Mouse (Mus musculus) c-Kit-negative CD71-positive TER-119-positive erythroid progenitor cells, embryonic 14.5 days (primary cell): ENCODE data around the gene Dcaf5.
"Not testable (repeated sequence)": the region's sequence is repeated elsewhere in the genome, so short reads cannot be mapped to it uniquely, and the experiment has no call there.

Source experiments
- DNase-seq: peaks from one replicate; pipeline ENCODE4 v3.0.0-alpha.2; 2013; ENCODE audit warnings: low read depth, low spot score

Dcaf5 gene

DNA sequence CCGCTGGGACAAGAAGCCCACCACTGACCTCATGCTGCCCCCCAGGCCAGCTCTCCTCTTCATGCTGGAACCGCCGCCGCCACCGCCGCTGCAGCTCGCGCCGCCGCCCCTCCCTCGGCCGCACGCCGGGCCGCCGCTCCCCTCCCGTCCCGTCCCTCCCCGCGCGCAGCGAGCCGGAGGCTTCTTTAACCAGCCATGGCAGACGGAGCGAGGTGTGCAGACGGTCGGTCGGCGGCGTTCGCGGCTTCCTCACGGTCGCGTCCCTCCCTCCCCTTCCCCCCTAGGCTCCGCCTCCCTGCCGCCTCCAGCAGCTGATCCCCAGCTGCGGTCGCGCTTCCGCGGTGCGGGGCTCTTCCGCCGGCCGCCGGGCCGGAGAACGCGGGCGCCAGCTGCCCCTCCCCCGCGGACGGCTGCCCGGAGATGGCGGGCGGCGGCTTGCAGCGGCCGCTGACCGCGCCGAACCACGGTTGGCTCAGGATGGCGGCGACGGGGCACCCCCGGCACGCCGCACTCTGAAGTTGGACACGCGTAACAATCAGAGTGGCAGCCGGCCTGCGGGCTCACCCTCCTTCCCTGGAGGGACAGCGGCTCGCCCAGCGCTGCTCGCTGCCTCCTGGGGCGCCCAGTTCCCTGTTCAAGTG, at the start of gene Dcaf5:
Dcaf5 (minus strand) TSS at position 266 of the 641 bp plus-strand sequence.
- DNase-seq = peak; percentile 56

DNA sequence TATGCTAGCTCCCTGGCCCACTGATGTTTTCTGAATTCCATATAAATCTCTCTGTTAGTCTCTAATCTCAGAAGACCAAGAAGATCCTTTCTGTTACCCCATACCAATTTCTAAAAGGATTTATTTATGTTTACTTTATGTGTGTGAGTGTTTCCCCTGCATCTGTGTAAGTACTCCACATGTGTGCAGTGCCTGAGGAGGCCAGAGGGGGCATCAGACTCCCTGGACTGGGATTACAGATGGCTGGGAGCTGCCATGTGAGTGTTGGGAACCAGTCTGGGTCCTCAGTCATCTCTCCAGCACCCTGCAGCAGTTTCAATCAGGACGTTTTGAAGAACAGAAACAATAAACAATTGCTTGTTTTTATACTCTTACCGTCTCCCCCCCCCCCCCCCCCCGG, 47.0 kb upstream of the Dcaf5 start:
- no peak for DNase-seq

DNA sequence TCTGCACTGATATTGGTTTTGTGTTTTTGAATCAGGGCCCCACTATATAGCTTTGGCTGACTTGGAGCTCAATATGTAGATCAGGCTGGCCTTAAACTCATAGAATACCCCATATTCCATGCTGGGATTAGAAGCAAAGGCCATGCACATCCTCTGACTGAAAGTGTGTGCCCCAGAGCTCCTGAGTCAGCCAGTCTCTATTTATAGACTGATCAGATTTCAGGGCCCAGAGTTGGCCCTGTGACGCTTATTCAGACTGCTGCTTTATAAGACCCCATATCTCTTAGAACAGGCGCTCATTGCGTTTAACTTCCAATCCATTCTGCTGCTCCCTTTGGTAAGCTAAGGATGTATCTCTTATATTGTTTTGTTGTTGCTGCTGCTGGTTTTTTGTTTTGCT, 43.6 kb upstream of the Dcaf5 start:
- no peak for DNase-seq

- DNase-seq = no peak
Measured at GRCm38 (mm10) chr12:80473731-80474130, 37.3 kb upstream of the Dcaf5 start.

DNA sequence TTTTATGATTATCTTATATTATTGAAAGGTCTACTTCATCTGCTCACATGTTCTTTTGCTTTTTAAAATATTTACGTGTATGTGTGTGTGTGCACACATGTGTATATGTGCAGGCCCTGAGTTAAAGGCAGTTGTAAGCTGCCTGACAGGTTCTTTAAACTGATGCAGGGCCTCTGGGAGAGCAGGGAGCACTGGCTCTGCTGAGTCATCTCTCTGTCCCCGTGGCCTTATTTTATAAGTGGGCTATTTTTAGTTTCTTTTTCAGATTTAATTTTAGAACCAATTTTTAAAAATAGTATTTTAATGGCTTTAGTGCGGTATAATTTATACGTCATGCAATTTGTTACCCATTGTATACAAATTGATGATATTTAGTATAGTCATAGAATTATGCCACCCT, 35.5 kb upstream of the Dcaf5 start:
- DNase-seq = no peak

- no peak for DNase-seq
Measured at GRCm38 (mm10) chr12:80470206-80470605, 33.8 kb upstream of the Dcaf5 start.

DNA sequence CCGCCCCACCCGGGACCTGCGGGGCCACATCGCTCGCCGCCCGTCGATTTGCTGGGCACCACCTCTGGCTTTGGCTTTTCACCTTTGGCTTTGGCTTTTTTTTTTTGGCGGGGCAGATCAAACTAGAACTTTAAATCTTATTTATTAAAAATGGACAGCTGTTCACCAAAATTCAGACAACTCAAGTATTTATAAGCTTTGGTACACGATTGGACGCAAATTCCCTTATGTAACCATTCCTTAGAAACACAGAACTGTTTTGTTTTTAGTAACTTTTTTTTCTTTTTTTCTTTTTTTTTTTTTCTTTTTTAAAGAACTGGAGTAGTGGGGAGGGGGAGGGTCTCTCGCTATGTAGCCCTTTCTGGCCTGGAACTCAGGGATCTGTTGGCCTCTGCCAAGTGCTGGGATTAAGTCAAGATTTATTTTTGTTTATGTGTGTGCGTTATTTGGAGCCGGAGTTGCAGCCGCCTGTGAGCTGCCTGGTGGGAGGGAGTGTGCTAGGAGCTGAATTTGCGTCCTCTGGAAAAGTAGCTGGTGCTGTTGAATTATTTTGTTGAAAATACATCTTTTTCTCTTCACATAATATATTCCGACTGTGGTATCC, 27.4 kb upstream of the Dcaf5 start:
- DNase-seq = no peak

- DNase-seq = peak; percentile 50
Measured at GRCm38 (mm10) chr12:80462942-80463651, 26.7 kb upstream of the Dcaf5 start, which contains the start of gene Exd2. Gene Exd2 (plus strand): TSS chr12:80463095.

- DNase-seq = not testable (repeated sequence)
Measured at GRCm38 (mm10) chr12:80462292-80462896, 26.0 kb upstream of the Dcaf5 start.

GRCm38 (mm10) chr12:80458033-80458432, 21.6 kb upstream of the Dcaf5 start:
- DNase-seq = no peak

- no peak for DNase-seq
Measured at GRCm38 (mm10) chr12:80453506-80453905, 17.1 kb upstream of the Dcaf5 start.

DNA sequence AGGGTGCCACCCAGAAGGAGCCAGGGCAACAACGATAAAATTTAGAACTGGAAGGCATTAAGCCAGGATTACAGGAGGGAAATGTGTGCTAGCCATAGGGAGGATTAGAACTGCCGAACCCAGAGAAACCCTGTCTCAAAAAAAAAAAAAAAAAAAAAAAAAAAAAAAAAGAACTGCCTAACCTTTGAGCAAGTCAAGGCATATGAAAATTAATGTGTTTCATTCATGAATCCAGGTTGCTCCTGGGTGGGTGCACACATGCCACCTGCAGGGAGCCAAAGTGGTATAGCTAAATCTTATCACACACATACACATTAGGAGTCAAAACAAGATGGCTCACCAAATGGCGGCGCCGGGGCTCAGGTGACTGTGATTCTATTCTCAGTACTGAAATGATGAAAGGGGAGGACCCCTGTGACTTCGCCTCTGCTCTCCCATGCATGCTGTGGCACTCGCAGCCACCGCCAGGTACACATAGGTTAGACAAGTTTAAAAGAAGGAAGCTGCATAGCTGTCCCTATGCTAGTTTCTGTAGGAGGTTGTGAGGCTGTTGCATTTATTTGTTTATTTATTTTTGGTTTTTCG, 8.2 kb upstream of the Dcaf5 start:
- no peak for DNase-seq

DNA sequence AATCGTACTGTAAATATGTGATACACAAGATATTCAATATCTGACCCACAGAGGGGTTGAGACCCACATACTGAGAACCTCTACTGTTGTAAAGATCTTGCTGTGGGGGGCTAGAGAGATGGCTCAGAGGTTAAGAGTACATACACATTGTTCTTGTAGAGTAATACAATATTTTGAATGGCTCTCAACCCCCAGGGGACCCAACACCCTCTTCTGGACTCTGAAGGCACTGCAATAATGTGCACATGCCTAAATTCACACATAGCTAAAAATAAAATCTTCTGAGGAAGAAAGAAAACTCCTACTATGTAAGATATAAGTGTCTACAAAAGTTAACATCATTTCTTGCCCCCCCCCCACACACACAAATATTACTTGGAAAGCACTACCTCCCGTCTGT, 4.6 kb upstream of the Dcaf5 start:
- no peak for DNase-seq

- DNase-seq = no peak
Measured at GRCm38 (mm10) chr12:80437051-80437675, 762 bp upstream of the Dcaf5 start.

DNA sequence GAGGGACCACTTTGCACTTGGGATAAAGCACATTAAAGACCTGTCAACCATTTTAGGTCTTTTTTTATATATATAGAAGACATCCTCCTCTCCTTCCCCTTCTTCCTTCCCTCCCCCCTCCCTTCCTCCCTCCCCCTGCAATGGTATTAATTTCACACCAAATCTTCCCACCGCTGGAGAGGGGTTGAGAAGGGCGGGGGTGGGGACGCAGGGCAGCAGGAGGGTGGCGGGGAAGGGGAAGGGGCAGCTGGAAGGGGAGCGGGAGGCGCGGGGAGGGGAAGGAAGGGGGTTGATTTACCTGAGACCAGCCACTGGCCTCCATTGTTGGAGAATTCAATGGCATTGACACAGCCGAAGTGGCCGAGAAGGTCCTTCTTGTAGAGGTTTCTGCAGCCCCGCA, 514 bp downstream of the Dcaf5 start:
- DNase-seq = no peak

GRCm38 (mm10) chr12:80434961-80435691, 1.3 kb downstream of the Dcaf5 start:
- no peak for DNase-seq

DNA sequence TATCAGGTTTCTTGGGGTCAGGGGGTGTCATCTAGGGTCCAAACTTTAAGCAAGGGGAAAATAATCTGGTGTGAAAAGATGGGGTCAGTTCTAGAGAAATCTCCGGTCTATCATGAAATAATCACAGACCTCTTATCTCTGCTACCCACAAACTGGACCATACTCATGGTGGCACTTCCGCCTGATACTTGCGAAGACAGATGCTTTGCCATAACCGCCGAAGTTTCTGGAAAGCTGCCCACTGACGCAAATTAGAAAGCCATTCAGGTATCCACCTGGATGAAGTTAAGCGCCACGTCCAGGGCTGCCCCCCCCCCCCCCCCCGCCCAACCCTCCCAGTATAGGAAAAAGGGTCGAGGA, 1.8 kb downstream of the Dcaf5 start:
- no peak for DNase-seq

GRCm38 (mm10) chr12:80433266-80433665, 3.1 kb downstream of the Dcaf5 start:
- DNase-seq = no peak

DNA sequence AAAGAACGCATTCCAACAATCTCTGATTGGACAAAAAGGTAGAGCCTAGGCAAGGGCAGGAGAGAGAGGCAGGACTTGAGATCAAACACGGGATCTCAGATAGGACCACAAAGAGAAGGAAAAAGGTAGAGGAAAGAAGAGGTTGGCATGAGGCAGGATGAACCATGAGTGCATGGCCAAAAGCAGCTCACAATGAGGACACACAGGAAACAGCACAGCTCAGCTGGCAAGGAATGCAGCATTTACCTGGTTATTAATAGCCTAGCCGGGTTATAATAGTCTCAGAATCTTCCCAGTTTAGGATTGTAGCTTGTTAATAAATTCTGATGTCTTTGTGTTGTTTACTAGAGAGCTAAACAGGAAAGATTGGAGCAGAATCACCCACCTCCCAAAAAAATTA, 8.7 kb downstream of the Dcaf5 start:
- DNase-seq = no peak

GRCm38 (mm10) chr12:80415100-80415499, 21.3 kb downstream of the Dcaf5 start:
- DNase-seq = no peak

GRCm38 (mm10) chr12:80410855-80411254, 25.5 kb downstream of the Dcaf5 start:
- no peak for DNase-seq
